In the genomic region with DNA sequence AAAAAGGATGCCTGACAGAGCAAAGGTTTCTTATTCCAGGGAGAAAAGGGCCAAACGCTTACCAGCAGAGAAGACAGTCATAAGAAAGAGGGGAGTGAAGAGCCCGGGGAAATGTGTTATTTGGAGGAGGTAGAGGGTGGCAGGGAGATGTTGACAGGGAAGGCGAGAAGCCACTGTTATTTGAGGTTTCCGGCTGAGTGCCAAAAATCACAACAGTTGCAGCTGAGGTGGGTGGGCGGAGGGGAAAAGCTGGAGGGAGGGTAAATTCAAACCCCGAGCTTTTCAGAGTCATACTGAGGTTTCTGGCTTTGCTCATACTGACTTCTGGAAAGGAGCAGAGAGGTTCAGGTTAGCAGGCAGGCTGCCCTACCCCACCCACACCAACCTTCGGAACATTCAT, we compare ENCODE assay signal across 24 mouse cellular contexts. TPM values are rescaled to one million over a fixed set of nuclear protein-coding genes. Genes with fewer than 3 reads are reported as not detected.
DNase-seq lines count a peak whose midpoint lies in the region.
"Had no signal": no experiment of that assay in that cellular context is flagged by ENCODE, and none has a peak within 500 bp of the region (broad histone marks: within the 10 kb centered on the region; RNA-seq: fewer than 3 reads in every experiment).

No protein-coding gene starts in this region.

- peak; percentile 20 for DNase-seq in cerebellum, adult 9-11 months
- DNase-seq in cerebellum, adult 8-10 months: no peak
- peak; percentile 32 for DNase-seq in left cerebral cortex, adult 11 months (ENCODE audit: low spot score)
- DNase-seq in left cerebral cortex, postnatal 10 days (ENCODE audit: extremely low spot score in 1 of 2, low spot score in 2 of 2): no peak
- peak; percentile 5 for DNase-seq in NIH3T3 (ENCODE audit: low read depth)
- DNase-seq in left cerebral cortex, postnatal 14 days (ENCODE audit: low spot score in 2 of 2): peak; percentile 34 to 55
- DNase-seq in testis, postnatal 14 days (ENCODE audit: low spot score): no peak
- DNase-seq in urinary bladder, postnatal 4 days (ENCODE audit: low spot score in 2 of 2): no peak
- DNase-seq: adrenal gland, postnatal 25 days; cerebellum, adult 18-20 months; cerebellum, postnatal 25 days; gastrocnemius, postnatal 14 days; heart, postnatal 14 days; kidney, adult 18-20 months; kidney, postnatal 25 days; liver; lung, adult 2 months; lung, postnatal 10 days; spleen, adult 18-20 months; thymus, adult 2 months; thymus, postnatal 4 days had no signal

- intact Hi-C loops in left cerebral cortex, postnatal 10 days (cut with DNase I): no loop called here
- intact Hi-C loops in left cerebral cortex, postnatal 14 days (cut with DNase I): no loop called here

RNA-seq across cellular contexts. Expression of a gene that starts 32.5 kb away (rescaled TPM):
- total RNA-seq in left cerebral cortex, postnatal 10 days (2021): 10 to 100 TPM; 32.2 to 33.9 TPM
- 10 to 100 TPM; 28.4 to 29.1 TPM for total RNA-seq in left cerebral cortex, postnatal 14 days (2021)
- total RNA-seq: CH12.LX; granulocyte monocyte progenitor cell, adult 5-6 weeks; megakaryocyte-erythroid progenitor cell, adult 5-6 weeks had no signal

Comparison
In these comparisons a context has a peak if more than half of its experiments do, and no peak if none do; other contexts are left out.
1. DNase-seq: peak in cerebellum, adult 9-11 months (single experiment), left cerebral cortex, adult 11 months (single experiment), NIH3T3 (single experiment) and left cerebral cortex, postnatal 14 days (2 of 2); none in cerebellum, adult 8-10 months (single experiment), left cerebral cortex, postnatal 10 days (0 of 2), testis, postnatal 14 days (single experiment) and urinary bladder, postnatal 4 days (0 of 2).